Mouse (Mus musculus): ENCODE measurements around the gene Vrtn.

The Vrtn gene
- long read RNA-seq, experiment 1: 0 reads
- long read RNA-seq, experiment 2: 0 reads

GRCm38 (mm10) chr12:84640654-84641053, at the start of gene Vrtn:
Gene Vrtn (plus strand): TSS chr12:84641019.
- intact Hi-C loops (cut with DNase I): no loop called here

GRCm38 (mm10) chr12:84598324-84598723, 42.5 kb upstream of the Vrtn start:
- intact Hi-C loops (cut with DNase I): no loop called here

GRCm38 (mm10) chr12:84604001-84604400, 36.8 kb upstream of the Vrtn start:
- intact Hi-C loops (cut with DNase I): no loop called here

GRCm38 (mm10) chr12:84605860-84606259, 35.0 kb upstream of the Vrtn start:
- intact Hi-C loops (cut with DNase I): no loop called here

GRCm38 (mm10) chr12:84611718-84612117, 29.1 kb upstream of the Vrtn start:
- intact Hi-C loops (cut with DNase I): no loop called here

- intact Hi-C loops (cut with DNase I): no loop called here
Measured at GRCm38 (mm10) chr12:84612518-84612917, 28.3 kb upstream of the Vrtn start.

GRCm38 (mm10) chr12:84614001-84614400, 26.8 kb upstream of the Vrtn start:
- intact Hi-C loops (cut with DNase I): no loop called here

GRCm38 (mm10) chr12:84614524-84614923, 26.3 kb upstream of the Vrtn start:
- intact Hi-C loops (cut with DNase I): no loop called here

- intact Hi-C loops (cut with DNase I): no loop called here
Measured at GRCm38 (mm10) chr12:84616977-84617630, 23.7 kb upstream of the Vrtn start, which contains the start of gene Abcd4. Gene Abcd4 (minus strand): TSS chr12:84617413.

- intact Hi-C loops (cut with DNase I): no loop called here
Measured at GRCm38 (mm10) chr12:84617663-84618062, 23.2 kb upstream of the Vrtn start.

GRCm38 (mm10) chr12:84620975-84621374, 19.8 kb upstream of the Vrtn start:
- intact Hi-C loops (cut with DNase I): no loop called here

GRCm38 (mm10) chr12:84624601-84625000, 16.2 kb upstream of the Vrtn start:
- intact Hi-C loops (cut with DNase I): no loop called here

- intact Hi-C loops (cut with DNase I): no loop called here
Measured at GRCm38 (mm10) chr12:84625116-84625515, 15.7 kb upstream of the Vrtn start.

- intact Hi-C loops (cut with DNase I): no loop called here
Measured at GRCm38 (mm10) chr12:84631867-84632266, 9.0 kb upstream of the Vrtn start.

GRCm38 (mm10) chr12:84640253-84640652, 566 bp upstream of the Vrtn start:
- intact Hi-C loops (cut with DNase I): no loop called here

GRCm38 (mm10) chr12:84650234-84650633, 9.4 kb downstream of the Vrtn start:
- intact Hi-C loops (cut with DNase I): no loop called here

GRCm38 (mm10) chr12:84653912-84654311, 13.1 kb downstream of the Vrtn start:
- intact Hi-C loops (cut with DNase I): loop anchor here (1.0 kb wide), 1 partner anchor 101 kb away; no protein-coding TSS in a partner anchor

- intact Hi-C loops (cut with DNase I): no loop called here
Measured at GRCm38 (mm10) chr12:84670555-84670954, 29.7 kb downstream of the Vrtn start.

- intact Hi-C loops (cut with DNase I): no loop called here
Measured at GRCm38 (mm10) chr12:84671646-84672045, 30.8 kb downstream of the Vrtn start.

GRCm38 (mm10) chr12:84674666-84675526, 34.1 kb downstream of the Vrtn start:
- intact Hi-C loops (cut with DNase I): no loop called here

GRCm38 (mm10) chr12:84676011-84676410, 35.2 kb downstream of the Vrtn start:
- intact Hi-C loops (cut with DNase I): no loop called here

GRCm38 (mm10) chr12:84684569-84684968, 43.8 kb downstream of the Vrtn start:
- intact Hi-C loops (cut with DNase I): no loop called here

Data from adrenal gland (tissue).